Mouse (Mus musculus) intestine, embryonic 15.5 days (tissue): ENCODE measurements around the gene Jmy. TPM values are rescaled to one million over a fixed set of nuclear protein-coding genes. Genes with fewer than 3 reads are reported as not detected.
"Not testable (repeated sequence)": the region's sequence is repeated elsewhere in the genome, so short reads cannot be mapped to it uniquely, and the experiment has no call there.

Experiments used
- ATAC-seq: fragments of 200-750 bp; cut with Nextera tagmentation; 2 replicates; pipeline ENCODE4 v1.8.0; 2017; ENCODE audit warnings: moderate TSS enrichment, moderate library complexity
- H3K27ac ChIP-seq: fragments of 300-500 bp; sonication (generic); 2 replicates; pipeline ENCODE4 v1.5.1; 2015; ENCODE audit warnings: mild to moderate bottlenecking, inconsistent platforms
- H3K27me3 ChIP-seq: fragments of 300-500 bp; sonication (generic); replicated peaks from 2 replicates; pipeline ENCODE4 v1.6.1; 2015; ENCODE audit warnings: inconsistent platforms
- H3K36me3 ChIP-seq: fragments of 300-500 bp; sonication (generic); 2 replicates; pipeline ENCODE4 v1.6.1; 2015; ENCODE audit warnings: inconsistent platforms
- H3K4me1 ChIP-seq: fragments of 300-500 bp; sonication (generic); replicated peaks from 2 replicates; pipeline ENCODE4 v1.6.1; 2015; ENCODE audit warnings: inconsistent platforms
- H3K4me2 ChIP-seq: fragments of 300-500 bp; sonication (generic); replicated peaks from 2 replicates; pipeline ENCODE4 v1.6.1; 2015; ENCODE audit warnings: mild to moderate bottlenecking, inconsistent platforms
- H3K4me3 ChIP-seq: fragments of 300-500 bp; sonication (generic); replicated peaks from 2 replicates; pipeline ENCODE4 v1.5.1; 2015; ENCODE audit warnings: inconsistent platforms
- H3K9ac ChIP-seq: fragments of 300-500 bp; sonication (generic); 2 replicates; pipeline ENCODE4 v1.6.1; 2015; ENCODE audit warnings: inconsistent platforms
- H3K9me3 ChIP-seq: fragments of 300-500 bp; sonication (generic); 2 replicates; pipeline ENCODE4 v1.6.1; 2016; ENCODE audit warnings: inconsistent platforms
- WGBS: fragments of 180-500 bp; shearing (Covaris S2); methylation state at CpG from one replicate; pipeline ENCODE4 v1.1.7; 2015; 5-methylcytosine and 5-hydroxymethylcytosine counted together
- polyA plus RNA-seq: library from polyadenylated mRNA; unstranded; fragments of >200 nt; fragmentation: Nextera tagmentation; extraction: Ambion mirVana; gene quantifications from 2 replicates; pipeline ENCODE4 v1.2.1, GENCODE M21; 2015

The Jmy gene
- polyA plus RNA-seq: 5.3 and 5.8 TPM in 2 replicates

- Histone ChIP-seq H3K4me2 (peak within 1 kb of the TSS; percentile 78), H3K27me3 (no peaks in the 10 kb centered on the region), H3K4me1 (peaks cover 9% of the 10 kb centered on the region; the same call in 1 of the 2 replicates), H3K9me3 (no peaks in the 10 kb centered on the region), H3K36me3 (no peaks in the 10 kb centered on the region), H3K4me3 (peak within 1 kb of the TSS; percentile 63), H3K27ac (peak within 1 kb of the TSS; percentile 96), H3K9ac (peak within 1 kb of the TSS; percentile 76)
- ATAC-seq: peak; percentile 96
- under 1% methylated on average over 103 of the region's 105 CpGs for WGBS
Measured at GRCm38 (mm10) chr13:93499167-93499972, at the start of gene Jmy. Gene Jmy (minus strand): TSS chr13:93499808.

- H3K4me3 ChIP-seq: no peak overlapping the region
- ATAC-seq: no peak
- no peaks in the 10 kb centered on the region for H3K27me3 ChIP-seq
- 66% methylated on average over 5 of the region's 5 CpGs for WGBS
- H3K9ac ChIP-seq: no peak overlapping the region
- no peaks in the 10 kb centered on the region for H3K36me3 ChIP-seq
- H3K4me1 ChIP-seq: no peaks in the 10 kb centered on the region
- no peak overlapping the region for H3K4me2 ChIP-seq
- no peak overlapping the region for H3K27ac ChIP-seq
- H3K9me3 ChIP-seq: no peaks in the 10 kb centered on the region
Measured at GRCm38 (mm10) chr13:93547641-93548040, 48.0 kb upstream of the Jmy start.

DNA sequence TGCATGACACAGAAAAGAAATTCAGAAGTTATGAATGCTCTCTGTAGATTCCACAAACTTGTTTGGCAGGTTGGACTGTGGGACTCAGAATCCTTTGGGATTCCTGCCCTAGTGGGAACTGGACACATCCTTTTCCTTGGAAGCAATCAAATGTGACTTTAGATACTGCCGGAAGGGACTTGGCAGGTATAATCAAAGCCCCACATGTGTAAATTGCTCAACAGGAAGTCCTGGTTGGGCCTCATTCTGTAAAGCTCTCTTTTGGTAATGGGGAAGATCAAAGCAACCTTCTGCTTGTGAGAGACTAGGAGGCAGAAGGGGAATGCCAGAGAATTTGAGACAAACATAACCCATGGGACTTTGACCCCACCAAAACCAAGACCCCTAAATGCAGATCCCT is 46.4 kb upstream of the Jmy start:
- no peak overlapping the region for H3K27ac ChIP-seq
- no peaks in the 10 kb centered on the region for H3K27me3 ChIP-seq
- H3K4me1 ChIP-seq: no peaks in the 10 kb centered on the region
- H3K9me3 ChIP-seq: no peaks in the 10 kb centered on the region
- no peak overlapping the region for H3K4me2 ChIP-seq
- 63% methylated on average over 1 of the region's 1 CpGs for WGBS
- no peak overlapping the region for H3K9ac ChIP-seq
- no peak overlapping the region for H3K4me3 ChIP-seq
- ATAC-seq: no peak
- H3K36me3 ChIP-seq: no peaks in the 10 kb centered on the region

DNA sequence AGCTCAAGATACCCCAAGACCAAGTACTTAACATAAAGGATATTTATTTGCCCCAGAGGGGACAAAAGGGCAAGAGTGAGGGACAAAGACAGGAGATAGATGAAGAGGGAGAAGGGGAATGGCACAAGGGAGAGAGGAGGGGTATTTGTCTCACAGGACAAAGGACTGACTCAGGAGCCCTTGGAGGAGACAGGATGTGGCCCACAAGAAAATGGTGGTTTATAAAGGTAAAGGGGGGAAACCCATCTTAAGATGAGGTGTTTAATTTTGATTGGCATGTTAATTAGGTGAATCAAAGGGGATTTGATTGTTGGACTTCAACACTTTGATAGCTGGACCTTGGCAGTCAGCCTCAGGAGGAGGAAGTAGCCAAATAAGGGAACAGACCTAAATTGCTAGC is 44.7 kb upstream of the Jmy start:
- Histone ChIP-seq H3K27ac (no peak overlapping the region), H3K36me3 (no peaks in the 10 kb centered on the region), H3K9ac (no peak overlapping the region), H3K4me2 (no peak overlapping the region), H3K4me3 (no peak overlapping the region), H3K4me1 (no peaks in the 10 kb centered on the region), H3K27me3 (no peaks in the 10 kb centered on the region), H3K9me3 (no peaks in the 10 kb centered on the region)
- no peak for ATAC-seq

DNA sequence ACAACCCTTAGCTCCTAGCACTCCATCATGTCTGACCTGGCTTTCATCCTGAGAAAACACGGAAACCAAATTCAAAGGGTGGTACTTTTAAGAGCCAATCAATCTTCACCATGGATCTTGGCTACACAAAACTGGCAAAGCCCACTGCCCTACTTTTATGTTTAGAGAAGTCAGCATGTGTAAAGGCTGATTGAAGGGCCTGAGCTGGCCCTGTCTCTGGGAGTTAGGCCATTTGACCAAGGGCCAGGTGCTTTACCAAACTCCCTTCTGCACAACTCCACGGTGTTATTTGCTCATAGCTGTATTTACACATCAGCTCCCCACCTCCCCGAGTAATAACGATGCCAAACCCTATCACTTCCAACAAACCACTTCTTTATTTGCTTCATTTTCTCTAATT is 39.7 kb upstream of the Jmy start:
- H3K27ac ChIP-seq: no peak overlapping the region
- no peaks in the 10 kb centered on the region for H3K9me3 ChIP-seq
- H3K36me3 ChIP-seq: no peaks in the 10 kb centered on the region
- 66% methylated on average over 4 of the region's 4 CpGs for WGBS
- no peaks in the 10 kb centered on the region for H3K4me1 ChIP-seq
- H3K27me3 ChIP-seq: no peaks in the 10 kb centered on the region
- no peak overlapping the region for H3K4me2 ChIP-seq
- H3K4me3 ChIP-seq: no peak overlapping the region
- no peak overlapping the region for H3K9ac ChIP-seq
- no peak for ATAC-seq

DNA sequence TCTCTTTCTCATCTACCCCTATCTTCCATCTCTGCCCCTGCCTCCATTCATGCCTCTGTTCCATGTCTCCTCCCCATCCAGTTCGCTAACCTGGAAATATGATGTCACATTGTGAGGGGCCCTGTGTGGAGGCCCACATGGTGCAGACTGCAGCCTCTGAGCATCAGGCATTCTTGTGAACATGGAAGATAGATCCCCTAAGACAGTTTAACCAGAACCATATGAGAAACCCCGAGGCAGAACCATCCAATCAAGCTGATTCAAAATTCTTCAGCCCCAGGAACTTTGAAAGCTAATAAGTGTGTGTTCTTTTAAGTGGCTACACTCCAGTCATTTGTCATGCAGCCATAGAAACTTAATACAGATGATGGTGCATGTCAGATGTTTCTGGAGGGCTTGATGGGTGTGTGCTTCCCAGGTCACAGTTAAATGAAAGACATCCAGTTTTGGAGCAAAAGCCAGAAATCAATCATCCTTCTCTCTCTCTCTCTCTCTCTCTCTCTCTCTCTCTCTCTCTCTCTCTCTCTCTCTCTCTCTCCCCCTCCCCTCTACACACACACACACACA is 19.2 kb upstream of the Jmy start:
- no peak overlapping the region for H3K4me3 ChIP-seq
- ATAC-seq: no peak
- WGBS: 82% methylated on average over 2 of the region's 2 CpGs
- no peak overlapping the region for H3K27ac ChIP-seq
- no peak overlapping the region for H3K4me2 ChIP-seq
- no peaks in the 10 kb centered on the region for H3K9me3 ChIP-seq
- H3K4me1 ChIP-seq: no peaks in the 10 kb centered on the region
- H3K9ac ChIP-seq: no peak overlapping the region
- H3K27me3 ChIP-seq: no peaks in the 10 kb centered on the region
- no peaks in the 10 kb centered on the region for H3K36me3 ChIP-seq

DNA sequence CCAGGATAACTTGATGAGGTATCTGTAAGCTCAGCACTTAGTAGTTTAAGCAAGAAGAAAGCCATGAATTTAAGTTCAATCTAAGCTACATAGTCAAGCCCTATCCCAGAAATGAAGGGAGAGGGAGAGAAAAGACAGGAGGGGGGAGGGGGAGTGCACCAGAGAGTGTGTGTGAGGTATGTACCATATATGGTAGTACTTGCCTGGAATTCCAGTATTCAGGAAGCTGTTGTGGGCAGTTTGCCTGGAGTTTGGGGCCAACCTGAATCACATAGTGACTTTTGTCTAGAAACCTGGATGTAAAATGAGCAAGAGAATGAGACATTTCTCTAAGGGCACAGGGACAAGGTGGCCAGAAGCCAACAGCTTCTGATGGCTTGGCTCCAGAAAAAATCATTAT is 17.6 kb upstream of the Jmy start:
- no peak overlapping the region for H3K4me2 ChIP-seq
- no peak overlapping the region for H3K9ac ChIP-seq
- H3K27me3 ChIP-seq: no peaks in the 10 kb centered on the region
- H3K27ac ChIP-seq: no peak overlapping the region
- no peak overlapping the region for H3K4me3 ChIP-seq
- no peaks in the 10 kb centered on the region for H3K4me1 ChIP-seq
- ATAC-seq: no peak
- no peaks in the 10 kb centered on the region for H3K36me3 ChIP-seq
- no peaks in the 10 kb centered on the region for H3K9me3 ChIP-seq

GRCm38 (mm10) chr13:93514000-93514795 is 14.6 kb upstream of the Jmy start:
- H3K27me3 ChIP-seq: no peaks in the 10 kb centered on the region
- no peaks in the 10 kb centered on the region for H3K4me1 ChIP-seq
- H3K27ac ChIP-seq: no peak overlapping the region
- no peak overlapping the region for H3K4me2 ChIP-seq
- H3K4me3 ChIP-seq: no peak overlapping the region
- no peak for ATAC-seq
- no peaks in the 10 kb centered on the region for H3K36me3 ChIP-seq
- WGBS: 85% methylated on average over 10 of the region's 10 CpGs
- H3K9ac ChIP-seq: no peak overlapping the region
- H3K9me3 ChIP-seq: no peaks in the 10 kb centered on the region

GRCm38 (mm10) chr13:93510447-93511180 is 11.0 kb upstream of the Jmy start:
- no peak for ATAC-seq
- Histone ChIP-seq H3K27me3 (no peaks in the 10 kb centered on the region), H3K36me3 (no peaks in the 10 kb centered on the region), H3K9ac (no peak overlapping the region), H3K27ac (no peak overlapping the region), H3K4me3 (no peak overlapping the region), H3K4me2 (no peak overlapping the region), H3K9me3 (no peaks in the 10 kb centered on the region), H3K4me1 (no peaks in the 10 kb centered on the region)
- 61% methylated on average over 16 of the region's 16 CpGs for WGBS

GRCm38 (mm10) chr13:93506920-93507319 is 7.3 kb upstream of the Jmy start:
- not testable (repeated sequence) for ATAC-seq, H3K4me1 ChIP-seq, H3K9ac ChIP-seq, H3K27me3 ChIP-seq, H3K36me3 ChIP-seq, H3K4me2 ChIP-seq, H3K9me3 ChIP-seq, H3K27ac ChIP-seq, H3K4me3 ChIP-seq
- 83% methylated on average over 5 of the region's 5 CpGs for WGBS

DNA sequence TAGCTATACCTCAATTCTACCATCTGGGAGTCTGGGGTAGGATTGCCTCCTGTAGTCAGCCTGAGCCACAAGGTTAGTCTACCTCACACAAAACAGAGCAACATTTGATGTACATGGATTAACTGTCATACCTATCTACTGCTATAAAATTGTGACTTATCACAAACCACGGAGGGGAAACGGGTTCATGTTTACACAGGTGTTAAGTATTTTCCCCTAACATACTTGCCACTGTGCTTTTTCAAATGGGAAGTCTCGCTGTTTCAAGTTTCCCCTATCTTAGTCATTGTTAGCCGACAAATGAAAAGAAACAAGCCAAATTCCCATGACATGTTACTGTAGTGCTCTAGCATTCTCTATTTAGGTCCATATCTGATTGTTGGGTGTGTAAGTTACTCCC is 2.1 kb upstream of the Jmy start:
- Histone ChIP-seq H3K4me2 (no peak overlapping the region), H3K4me3 (no peak overlapping the region), H3K36me3 (no peaks in the 10 kb centered on the region), H3K27me3 (no peaks in the 10 kb centered on the region), H3K9ac (no peak overlapping the region), H3K4me1 (peaks cover 3% of the 10 kb centered on the region; the same call in 1 of the 2 replicates), H3K27ac (no peak overlapping the region), H3K9me3 (no peaks in the 10 kb centered on the region)
- ATAC-seq: no peak
- WGBS: 41% methylated on average over 4 of the region's 4 CpGs
